Mouse (Mus musculus): ENCODE measurements around the gene Trp53tg5. TPM values are rescaled to one million over a fixed set of nuclear protein-coding genes. Genes with fewer than 3 reads are reported as not detected.
A peak's percentile ranks its signal among the peaks of the same experiment; 100 is the strongest.

The Trp53tg5 gene
- polyA plus RNA-seq, 1 experiment = not detected

GRCm38 (mm10) chr2:164441155-164441554 is 32.4 kb downstream of the Trp53tg5 start:
- peak overlapping the region; percentile 93 for H3K27ac ChIP-seq (ENCODE audit: insufficient read depth, low read length)
- no peaks in the 10 kb centered on the region for H3K36me3 ChIP-seq (ENCODE audit: control insufficient read depth, insufficient read depth, low read length)
- H3K4me3 ChIP-seq (ENCODE audit: extremely low read depth, insufficient read depth, insufficient read length) = peak overlapping the region; percentile 73
- 6% methylated on average over 8 of the region's 8 CpGs for WGBS
- TF ChIP-seq CTCF (IDR thresholded peaks at IDR 0.05; ENCODE audit: extremely low read depth, insufficient read depth, insufficient read length, insufficient replicate concordance) (no peak), POLR2A (IDR thresholded peaks at IDR 0.05; ENCODE audit: low read depth, low read length) (no peak)
- DNase-seq (ENCODE audit: low read depth in 1 of 2, low spot score in 2 of 2) = peak; percentile 69 to 83
- H3K4me1 ChIP-seq (ENCODE audit: control insufficient read depth, insufficient read depth, insufficient read length) = peaks cover 31% of the 10 kb centered on the region; the same call in 1 of the 2 replicates
- H3K27me3 ChIP-seq (ENCODE audit: control insufficient read depth, insufficient read depth, low read length) = no peaks in the 10 kb centered on the region

GRCm38 (mm10) chr2:164440314-164440713 is 33.2 kb downstream of the Trp53tg5 start:
- no peaks in the 10 kb centered on the region for H3K27me3 ChIP-seq (ENCODE audit: control insufficient read depth, insufficient read depth, low read length)
- H3K27ac ChIP-seq (ENCODE audit: insufficient read depth, low read length) = no peak overlapping the region
- H3K4me1 ChIP-seq (ENCODE audit: control insufficient read depth, insufficient read depth, insufficient read length) = peaks cover 39% of the 10 kb centered on the region; the same call in 1 of the 2 replicates
- H3K36me3 ChIP-seq (ENCODE audit: control insufficient read depth, insufficient read depth, low read length) = no peaks in the 10 kb centered on the region
- no peak for DNase-seq (ENCODE audit: low read depth in 1 of 2, low spot score in 2 of 2)
- WGBS = 35% methylated on average over 5 of the region's 5 CpGs
- TF ChIP-seq POLR2A (IDR thresholded peaks at IDR 0.05; ENCODE audit: low read depth, low read length) (no peak), CTCF (IDR thresholded peaks at IDR 0.05; ENCODE audit: extremely low read depth, insufficient read depth, insufficient read length, insufficient replicate concordance) (no peak)
- no peak overlapping the region for H3K4me3 ChIP-seq (ENCODE audit: extremely low read depth, insufficient read depth, insufficient read length)

- DNase-seq (ENCODE audit: low read depth in 1 of 2, low spot score in 2 of 2) = no peak
- H3K36me3 ChIP-seq (ENCODE audit: control insufficient read depth, insufficient read depth, low read length) = no peaks in the 10 kb centered on the region
- TF ChIP-seq POLR2A (IDR thresholded peaks at IDR 0.05; ENCODE audit: low read depth, low read length) (no peak), CTCF (IDR thresholded peaks at IDR 0.05; ENCODE audit: extremely low read depth, insufficient read depth, insufficient read length, insufficient replicate concordance) (no peak)
- no peak overlapping the region for H3K27ac ChIP-seq (ENCODE audit: insufficient read depth, low read length)
- H3K4me1 ChIP-seq (ENCODE audit: control insufficient read depth, insufficient read depth, insufficient read length) = peaks cover 48% of the 10 kb centered on the region; the same call in 1 of the 2 replicates
- whole genome bisulfite sequencing = 94% methylated on average over 3 of the region's 3 CpGs
- no peak overlapping the region for H3K4me3 ChIP-seq (ENCODE audit: extremely low read depth, insufficient read depth, insufficient read length)
- H3K27me3 ChIP-seq (ENCODE audit: control insufficient read depth, insufficient read depth, low read length) = no peaks in the 10 kb centered on the region
These were observed 34.5 kb downstream of the Trp53tg5 start for GRCm38 (mm10) chr2:164439001-164439421.

- Histone ChIP-seq H3K36me3 (ENCODE audit: control insufficient read depth, insufficient read depth, low read length) (no peaks in the 10 kb centered on the region), H3K4me1 (ENCODE audit: control insufficient read depth, insufficient read depth, insufficient read length) (peaks cover 43% of the 10 kb centered on the region; the same call in 1 of the 2 replicates), H3K4me3 (ENCODE audit: extremely low read depth, insufficient read depth, insufficient read length) (no peak overlapping the region), H3K27ac (ENCODE audit: insufficient read depth, low read length) (no peak overlapping the region), H3K27me3 (ENCODE audit: control insufficient read depth, insufficient read depth, low read length) (no peaks in the 10 kb centered on the region)
- TF ChIP-seq POLR2A (IDR thresholded peaks at IDR 0.05; ENCODE audit: low read depth, low read length) (no peak), CTCF (IDR thresholded peaks at IDR 0.05; ENCODE audit: extremely low read depth, insufficient read depth, insufficient read length, insufficient replicate concordance) (no peak)
- 79% methylated on average over 8 of the region's 8 CpGs for whole genome bisulfite sequencing
- no peak for DNase-seq (ENCODE audit: low read depth in 1 of 2, low spot score in 2 of 2)
These were observed 35.3 kb downstream of the Trp53tg5 start for GRCm38 (mm10) chr2:164438257-164438656.

GRCm38 (mm10) chr2:164437710-164438109 is 35.8 kb downstream of the Trp53tg5 start:
- H3K4me3 ChIP-seq (ENCODE audit: extremely low read depth, insufficient read depth, insufficient read length) = no peak overlapping the region
- no peak for DNase-seq (ENCODE audit: low read depth in 1 of 2, low spot score in 2 of 2)
- H3K36me3 ChIP-seq (ENCODE audit: control insufficient read depth, insufficient read depth, low read length) = no peaks in the 10 kb centered on the region
- no peaks in the 10 kb centered on the region for H3K27me3 ChIP-seq (ENCODE audit: control insufficient read depth, insufficient read depth, low read length)
- no peak for TF ChIP-seq POLR2A (IDR thresholded peaks at IDR 0.05; ENCODE audit: low read depth, low read length)
- no peak for TF ChIP-seq CTCF (IDR thresholded peaks at IDR 0.05; ENCODE audit: extremely low read depth, insufficient read depth, insufficient read length, insufficient replicate concordance)
- peaks cover 43% of the 10 kb centered on the region; the same call in 1 of the 2 replicates for H3K4me1 ChIP-seq (ENCODE audit: control insufficient read depth, insufficient read depth, insufficient read length)
- no peak overlapping the region for H3K27ac ChIP-seq (ENCODE audit: insufficient read depth, low read length)
- 59% methylated on average over 6 of the region's 6 CpGs for WGBS

GRCm38 (mm10) chr2:164436961-164437360 is 36.6 kb downstream of the Trp53tg5 start:
- no peak overlapping the region for H3K4me3 ChIP-seq (ENCODE audit: extremely low read depth, insufficient read depth, insufficient read length)
- no peaks in the 10 kb centered on the region for H3K27me3 ChIP-seq (ENCODE audit: control insufficient read depth, insufficient read depth, low read length)
- H3K4me1 ChIP-seq (ENCODE audit: control insufficient read depth, insufficient read depth, insufficient read length) = peaks cover 43% of the 10 kb centered on the region; the same call in 1 of the 2 replicates
- H3K36me3 ChIP-seq (ENCODE audit: control insufficient read depth, insufficient read depth, low read length) = no peaks in the 10 kb centered on the region
- TF ChIP-seq CTCF (IDR thresholded peaks at IDR 0.05; ENCODE audit: extremely low read depth, insufficient read depth, insufficient read length, insufficient replicate concordance) = no peak
- no peak for TF ChIP-seq POLR2A (IDR thresholded peaks at IDR 0.05; ENCODE audit: low read depth, low read length)
- no peak overlapping the region for H3K27ac ChIP-seq (ENCODE audit: insufficient read depth, low read length)
- 76% methylated on average over 3 of the region's 3 CpGs for WGBS
- DNase-seq (ENCODE audit: low read depth in 1 of 2, low spot score in 2 of 2) = no peak

GRCm38 (mm10) chr2:164436215-164436913 is 37.2 kb downstream of the Trp53tg5 start:
- WGBS = 56% methylated on average over 8 of the region's 8 CpGs
- DNase-seq (ENCODE audit: low read depth in 1 of 2, low spot score in 2 of 2) = no peak
- Histone ChIP-seq H3K27ac (ENCODE audit: insufficient read depth, low read length) (peak overlapping the region; percentile 12; the same call in 1 of the 2 replicates), H3K36me3 (ENCODE audit: control insufficient read depth, insufficient read depth, low read length) (no peaks in the 10 kb centered on the region), H3K27me3 (ENCODE audit: control insufficient read depth, insufficient read depth, low read length) (no peaks in the 10 kb centered on the region), H3K4me3 (ENCODE audit: extremely low read depth, insufficient read depth, insufficient read length) (no peak overlapping the region), H3K4me1 (ENCODE audit: control insufficient read depth, insufficient read depth, insufficient read length) (peaks cover 43% of the 10 kb centered on the region; the same call in 1 of the 2 replicates)
- TF ChIP-seq CTCF (IDR thresholded peaks at IDR 0.05; ENCODE audit: extremely low read depth, insufficient read depth, insufficient read length, insufficient replicate concordance) (no peak), POLR2A (IDR thresholded peaks at IDR 0.05; ENCODE audit: low read depth, low read length) (no peak)

Measured in spleen, adult 2 months (tissue).